Mouse (Mus musculus) ES-Bruce4 (cell line): ENCODE measurements around the gene Arl3. TPM values are rescaled to one million over a fixed set of nuclear protein-coding genes. Genes with fewer than 3 reads are reported as not detected.

Experiments used
- H3K27ac ChIP-seq: 2 replicates; pipeline ENCODE4 v1.5.1; 2012; ENCODE audit warnings: low read length, inconsistent platforms; ENCODE audit not compliant: insufficient read depth
- H3K27me3 ChIP-seq: 2 replicates; pipeline ENCODE4 v1.6.1; 2012; ENCODE audit warnings: mild to moderate bottlenecking, low read length, inconsistent platforms; ENCODE audit not compliant: control insufficient read depth, poor library complexity, insufficient read depth, severe bottlenecking
- H3K36me3 ChIP-seq: 2 replicates; pipeline ENCODE4 v1.6.1; 2012; ENCODE audit warnings: inconsistent platforms, mild to moderate bottlenecking, low read length, moderate library complexity; ENCODE audit not compliant: control insufficient read depth, poor library complexity, insufficient read depth, severe bottlenecking
- H3K4me1 ChIP-seq: one replicate; pipeline ENCODE4 v1.8.1; 2011; ENCODE audit warnings: low read length; ENCODE audit not compliant: control insufficient read depth, insufficient read depth
- H3K4me3 ChIP-seq: 2 replicates; pipeline ENCODE4 v1.5.1; 2011; ENCODE audit warnings: low read depth, mild to moderate bottlenecking, low read length
- H3K9ac ChIP-seq: 2 replicates; pipeline ENCODE4 v1.6.1; 2012; ENCODE audit warnings: low read depth, mild to moderate bottlenecking, inconsistent platforms; ENCODE audit not compliant: poor library complexity, severe bottlenecking
- H3K9me3 ChIP-seq: replicated peaks from 2 replicates; pipeline ENCODE4 v1.6.1; 2012; ENCODE audit warnings: mild to moderate bottlenecking, low read length, inconsistent platforms; ENCODE audit not compliant: control insufficient read depth, poor library complexity, insufficient read depth, severe bottlenecking
- CTCF ChIP-seq: IDR thresholded peaks from one replicate; pipeline ENCODE4 v1.8.1; 2011; ENCODE audit warnings: low read depth, low read length
- EP300 ChIP-seq: IDR thresholded peaks from 2 replicates; pipeline ENCODE4 v1.6.1; 2011; ENCODE audit warnings: low read depth, low read length; ENCODE audit not compliant: insufficient read depth
- POLR2A ChIP-seq: IDR thresholded peaks from one replicate; pipeline ENCODE4 v1.8.1; 2011; ENCODE audit warnings: low read length; ENCODE audit not compliant: insufficient read depth
- polyA plus RNA-seq: library from polyadenylated mRNA; stranded (reverse); fragments of >200 nt; gene quantifications from 2 replicates; pipeline ENCODE4 v1.2.4, GENCODE M21; 2011; ENCODE audit warnings: low read depth; ENCODE audit not compliant: missing spikeins, insufficient read depth, insufficient read length

The Arl3 gene
- polyA plus RNA-seq, 1 experiment: 95.8 TPM

DNA sequence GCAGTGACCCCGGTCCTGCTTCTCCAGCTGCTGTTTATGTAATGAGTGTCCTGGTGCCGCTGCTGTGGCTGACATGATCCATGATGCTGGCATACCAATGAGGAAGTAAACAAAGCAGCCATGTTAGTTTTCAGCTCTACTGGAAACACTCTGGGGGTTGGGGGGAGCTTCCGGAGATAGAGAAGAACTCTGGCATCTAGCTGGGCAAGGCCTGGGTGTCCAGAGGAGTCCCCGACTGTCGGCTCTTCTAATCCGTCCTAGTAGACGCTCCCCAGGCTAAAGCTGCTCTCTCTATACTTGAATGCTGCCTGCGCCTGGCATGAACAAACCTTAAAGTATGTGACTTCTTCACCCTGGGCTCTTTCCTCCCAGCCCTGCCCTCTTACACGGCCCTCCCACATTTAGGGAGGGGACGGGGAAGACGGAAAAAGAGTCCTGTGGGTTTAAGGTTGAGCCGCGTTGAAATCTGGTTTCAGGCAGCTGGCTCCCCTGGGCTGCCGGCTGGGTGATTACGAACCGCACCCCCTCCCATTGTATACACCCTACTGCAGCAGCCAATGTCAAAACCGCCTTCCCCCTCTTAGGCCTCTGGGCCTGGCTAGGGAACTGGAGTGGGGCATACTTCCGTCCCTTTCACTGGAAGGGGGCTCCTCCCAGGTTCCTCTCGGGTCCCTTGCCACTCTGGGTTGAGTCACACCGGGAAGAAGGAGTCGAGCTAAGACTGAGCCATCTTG is 69.5 kb downstream of the Arl3 start:
- H3K27ac ChIP-seq: peak overlapping the region; percentile 94
- H3K36me3 ChIP-seq: peaks cover 3% of the 10 kb centered on the region; the same call in 1 of the 2 replicates
- H3K4me1 ChIP-seq: peaks cover 2% of the 10 kb centered on the region
- H3K4me3 ChIP-seq: peak overlapping the region; percentile 87
- H3K27me3 ChIP-seq: no peaks in the 10 kb centered on the region
- H3K9me3 ChIP-seq: no peaks in the 10 kb centered on the region
- peak overlapping the region; percentile 94 for H3K9ac ChIP-seq
- no peak for TF ChIP-seq CTCF
- TF ChIP-seq EP300: peak; percentile 89; the same call in 1 of the 2 replicates

DNA sequence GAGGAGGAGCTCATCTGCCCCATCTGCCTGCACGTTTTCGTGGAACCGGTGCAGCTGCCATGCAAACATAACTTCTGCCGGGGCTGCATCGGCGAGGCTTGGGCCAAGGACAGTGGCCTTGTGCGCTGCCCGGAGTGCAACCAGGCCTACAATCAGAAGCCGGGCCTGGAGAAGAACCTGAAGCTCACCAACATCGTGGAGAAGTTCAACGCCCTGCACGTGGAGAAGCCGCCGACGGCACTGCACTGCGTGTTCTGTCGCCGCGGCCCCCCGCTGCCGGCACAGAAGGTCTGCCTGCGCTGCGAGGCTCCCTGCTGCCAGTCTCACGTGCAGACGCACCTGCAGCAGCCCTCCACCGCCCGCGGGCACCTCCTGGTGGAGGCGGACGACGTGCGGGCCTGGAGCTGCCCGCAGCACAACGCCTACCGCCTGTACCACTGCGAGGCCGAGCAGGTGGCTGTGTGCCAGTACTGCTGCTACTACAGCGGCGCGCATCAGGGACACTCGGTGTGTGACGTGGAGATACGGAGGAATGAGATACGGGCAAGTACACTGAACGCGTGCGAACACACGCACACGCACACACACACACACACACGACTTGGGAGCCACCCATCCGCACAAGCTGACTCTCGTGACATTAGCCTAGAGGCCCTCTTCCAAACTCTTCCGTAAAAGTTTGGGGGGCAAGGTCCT is 70.4 kb downstream of the Arl3 start:
- no peaks in the 10 kb centered on the region for H3K27me3 ChIP-seq
- H3K4me1 ChIP-seq: peaks cover 2% of the 10 kb centered on the region
- H3K9ac ChIP-seq: peak overlapping the region; percentile 94
- H3K4me3 ChIP-seq: peak overlapping the region; percentile 87
- H3K9me3 ChIP-seq: no peaks in the 10 kb centered on the region
- peak overlapping the region; percentile 94 for H3K27ac ChIP-seq
- H3K36me3 ChIP-seq: no peaks in the 10 kb centered on the region
- TF ChIP-seq CTCF (peak; percentile 36), POLR2A (no peak)

DNA sequence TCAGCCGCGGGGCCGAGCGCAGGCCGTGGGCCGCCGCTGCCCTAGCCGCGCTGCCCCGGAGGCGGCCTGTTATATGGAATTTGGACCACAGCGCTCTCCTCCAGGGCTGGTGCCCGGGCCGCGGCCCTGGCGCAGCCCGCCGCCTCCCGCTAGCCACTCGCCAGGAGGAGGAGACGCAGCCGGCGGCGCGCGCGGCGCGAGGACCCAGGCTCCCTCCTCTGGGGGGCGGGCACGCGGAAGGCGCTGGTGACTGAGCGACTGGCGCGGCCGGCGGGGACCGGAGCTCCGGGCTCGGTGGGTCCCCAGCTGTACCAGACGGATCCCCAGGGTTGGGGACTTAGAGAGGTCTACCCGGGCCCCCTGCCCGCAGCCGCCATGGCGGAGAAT is 70.9 kb downstream of the Arl3 start:
- Histone ChIP-seq H3K27ac (peak overlapping the region; percentile 48), H3K36me3 (no peaks in the 10 kb centered on the region), H3K9me3 (no peaks in the 10 kb centered on the region), H3K4me1 (peaks cover 2% of the 10 kb centered on the region), H3K9ac (peak overlapping the region; percentile 94), H3K27me3 (no peaks in the 10 kb centered on the region), H3K4me3 (peak overlapping the region; percentile 87)
- no peak for TF ChIP-seq EP300
- no peak for TF ChIP-seq CTCF
- no peak for TF ChIP-seq POLR2A

DNA sequence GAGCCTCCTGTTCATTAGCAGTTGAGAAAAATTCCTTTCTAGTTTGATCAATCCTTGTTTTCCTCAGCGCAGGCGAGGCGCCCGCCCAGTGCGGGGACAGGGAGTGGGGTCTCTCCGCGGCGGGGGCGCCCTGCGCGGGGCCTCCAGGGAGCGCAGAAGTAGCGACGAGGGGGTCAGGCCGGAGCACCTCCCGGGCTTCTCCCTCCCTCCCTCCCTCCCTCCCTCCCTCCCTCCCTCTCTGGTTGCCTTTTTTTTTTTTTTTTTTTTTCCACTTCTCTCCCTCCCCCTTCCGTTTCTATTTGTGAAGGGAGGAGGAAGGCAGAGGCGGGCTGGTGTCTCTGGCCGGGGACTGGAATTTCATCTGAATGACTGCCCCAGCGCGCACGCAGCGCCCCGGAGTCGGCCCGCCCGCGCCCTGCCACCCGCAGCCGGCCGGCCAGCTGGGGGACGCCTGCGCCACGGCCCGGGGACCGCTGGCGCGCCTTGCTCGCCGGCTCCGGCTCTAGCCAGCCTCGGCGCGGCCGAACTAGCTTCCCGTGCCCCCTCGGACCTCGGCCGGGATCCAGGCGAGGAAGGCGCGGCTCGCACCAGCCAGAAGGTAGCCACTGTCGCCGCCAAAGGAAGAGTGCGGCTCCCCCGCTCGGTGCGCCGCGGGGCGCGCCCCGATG is 71.5 kb downstream of the Arl3 start, which contains the start of gene Trim8:
Trim8 (plus strand) TSS at position 302 of the 668 bp plus-strand sequence.
- H3K27me3 ChIP-seq: no peaks in the 10 kb centered on the region
- no peaks in the 10 kb centered on the region for H3K9me3 ChIP-seq
- H3K27ac ChIP-seq: peak within 1 kb of the TSS; percentile 88
- peak within 1 kb of the TSS; percentile 92 for H3K4me3 ChIP-seq
- peak within 1 kb of the TSS; percentile 94 for H3K9ac ChIP-seq
- H3K4me1 ChIP-seq: peaks cover 2% of the 10 kb centered on the region
- no peaks in the 10 kb centered on the region for H3K36me3 ChIP-seq
- TF ChIP-seq POLR2A: peak; percentile 21
- no peak for TF ChIP-seq CTCF

DNA sequence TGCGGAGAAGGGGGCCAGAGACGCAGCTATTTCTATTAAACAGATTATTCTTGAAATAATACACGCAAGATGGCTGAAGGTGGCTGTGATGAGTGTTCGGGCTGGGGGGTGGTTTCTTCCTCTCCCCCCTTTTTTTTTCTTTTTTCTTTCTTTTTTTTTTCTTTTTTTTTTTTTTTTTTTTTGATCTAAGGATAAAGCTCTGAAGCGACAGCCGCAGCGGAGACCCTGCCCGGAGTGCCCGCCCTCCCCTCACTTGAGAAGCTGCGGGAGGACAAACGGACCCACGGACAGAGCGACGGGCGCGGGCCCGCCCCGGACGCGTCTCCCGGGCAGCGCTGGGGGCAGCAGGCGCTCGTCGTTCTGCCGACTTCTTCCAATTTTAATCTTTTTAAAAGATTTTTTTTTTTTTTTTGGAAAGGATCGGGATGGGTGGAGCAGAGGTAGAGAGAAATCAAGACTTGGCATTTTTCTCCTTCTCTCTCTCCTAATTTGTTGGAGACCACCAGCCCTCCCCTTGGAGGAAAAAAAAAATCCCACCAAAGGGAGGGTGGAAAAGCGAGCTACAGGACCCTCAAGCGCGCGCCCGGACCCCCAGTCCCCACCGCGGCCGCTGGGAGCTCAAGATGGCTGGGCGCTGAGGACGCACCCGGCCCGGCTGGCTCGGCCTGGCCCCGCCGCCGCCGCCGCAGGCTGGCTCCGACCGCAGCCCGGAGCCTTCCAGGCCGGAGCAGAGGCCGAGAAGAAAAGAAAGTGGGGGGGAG is 72.2 kb downstream of the Arl3 start:
- TF ChIP-seq POLR2A: no peak
- no peak for TF ChIP-seq CTCF
- no peak for TF ChIP-seq EP300
- Histone ChIP-seq H3K9me3 (no peaks in the 10 kb centered on the region), H3K27ac (peak overlapping the region; percentile 88), H3K4me3 (peak overlapping the region; percentile 92), H3K9ac (peak overlapping the region; percentile 94), H3K36me3 (no peaks in the 10 kb centered on the region), H3K4me1 (peaks cover 2% of the 10 kb centered on the region), H3K27me3 (no peaks in the 10 kb centered on the region)
